Mouse (Mus musculus) CH12.LX (cell line): ENCODE data around the gene Tnfsf10.

Experiments used
- CTCF ChIP-seq, 2 experiments: IDR thresholded peaks in 1 of 2; conservative IDR thresholded peaks in 1 of 2; 2 replicates each; pipeline ENCODE4 v1.5.1; 2011 to 2012; ENCODE audit warnings: low read depth in 2 of 2, low read length in 2 of 2, improper control_type of control experiment in 1 of 2, inconsistent platforms in 1 of 2, mild to moderate bottlenecking in 1 of 2, moderate library complexity in 1 of 2
- POLR2A ChIP-seq: IDR thresholded peaks from 2 replicates; pipeline ENCODE4 v1.6.1; 2011; ENCODE audit warnings: low read depth, mild to moderate bottlenecking, improper control_type of control experiment, low read length

DNA sequence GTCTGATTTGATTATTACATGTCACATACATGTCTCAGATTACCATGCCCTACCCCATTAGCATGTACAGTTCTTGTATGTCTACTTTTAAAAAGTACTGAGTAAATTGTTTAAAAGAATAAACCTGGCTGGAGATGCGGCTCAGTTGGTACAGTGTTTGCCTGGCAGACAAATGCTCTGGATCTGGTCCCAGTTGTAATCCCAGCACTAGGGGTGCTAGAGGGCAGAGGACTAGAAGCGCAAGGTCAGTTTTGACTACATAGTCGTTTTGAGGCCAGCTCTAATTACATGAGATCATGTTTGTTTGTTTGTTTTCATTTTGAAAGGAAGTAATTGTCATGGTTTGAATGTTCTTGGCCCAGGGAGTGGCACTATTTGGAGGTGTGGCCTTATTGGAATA, 68.0 kb downstream of the Tnfsf10 start:
- TF ChIP-seq CTCF (conservative IDR thresholded peaks at IDR 0.05 in 1 of 2, IDR thresholded peaks at IDR 0.05 in 1 of 2; ENCODE audit: low read depth in 2 of 2, low read length in 2 of 2) (peak in 1 of 2 experiments; percentile 47; a peak in 2 of 4 replicates), POLR2A (no peak)
